Mouse (Mus musculus): Measurements from ENCODE around the gene Vmn2r38. TPM values are rescaled to one million over a fixed set of nuclear protein-coding genes. Genes with fewer than 3 reads are reported as not detected.
"Not testable (repeated sequence)": the region's sequence is repeated elsewhere in the genome, so short reads cannot be mapped to it uniquely, and the experiment has no call there.

Vmn2r38 gene
- not detected in 2 replicates for polyA plus RNA-seq (2015; fragmentation: Nextera tagmentation; extraction: Ambion mirVana)

DNA sequence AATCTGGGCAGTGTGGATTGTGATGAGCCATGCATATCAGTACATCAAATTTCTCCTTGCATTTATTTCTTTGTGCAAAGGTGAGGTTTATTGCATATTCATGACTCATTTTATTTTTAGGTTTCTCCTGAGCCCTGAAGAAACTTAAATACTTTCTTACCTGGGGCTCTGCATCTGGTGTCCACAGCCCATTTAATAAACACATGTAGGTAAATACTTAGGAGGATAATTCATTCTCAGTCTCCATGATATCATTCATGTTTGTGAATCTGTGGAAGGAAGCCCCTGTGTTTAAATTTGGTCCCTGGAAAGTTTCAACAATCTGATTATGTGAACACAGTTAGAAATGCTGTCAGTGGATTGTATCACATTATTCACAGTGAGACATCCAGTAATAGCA lies at the start of gene Vmn2r38:
Gene Vmn2r38 (minus strand): TSS at position 101 of the 400 bp plus-strand sequence.
- H3K9me3 ChIP-seq (replicated peaks; ENCODE audit: control insufficient read depth, low read length); H3K9ac ChIP-seq (ENCODE audit: low read depth, low read length); H3K4me1 ChIP-seq (ENCODE audit: control insufficient read depth, low read depth, low read length); H3K4me3 ChIP-seq (ENCODE audit: low read depth, low read length); ATAC-seq (ENCODE audit: low read depth); H3K27ac ChIP-seq (ENCODE audit: low read length); H3K4me2 ChIP-seq (ENCODE audit: low read depth, low read length); H3K27me3 ChIP-seq (ENCODE audit: control insufficient read depth, insufficient read depth, low read depth, low read length); H3K36me3 ChIP-seq (ENCODE audit: control insufficient read depth, insufficient read depth): not testable (repeated sequence)

GRCm38 (mm10) chr7:9065353-9065752 lies 32.3 kb downstream of the Vmn2r38 start:
- H3K4me2 ChIP-seq (ENCODE audit: low read depth, low read length); H3K27ac ChIP-seq (ENCODE audit: low read length); H3K9me3 ChIP-seq (replicated peaks; ENCODE audit: control insufficient read depth, low read length); H3K27me3 ChIP-seq (ENCODE audit: control insufficient read depth, insufficient read depth, low read depth, low read length); H3K36me3 ChIP-seq (ENCODE audit: control insufficient read depth, insufficient read depth); H3K4me3 ChIP-seq (ENCODE audit: low read depth, low read length); H3K9ac ChIP-seq (ENCODE audit: low read depth, low read length); H3K4me1 ChIP-seq (ENCODE audit: control insufficient read depth, low read depth, low read length); ATAC-seq (ENCODE audit: low read depth): not testable (repeated sequence)
- 66% methylated on average over 4 of the region's 4 CpGs for WGBS (ENCODE audit: insufficient replicate concordance)

GRCm38 (mm10) chr7:9030698-9031097 lies 67.0 kb downstream of the Vmn2r38 start, which contains the start of gene Vmn2r39:
Vmn2r39 (minus strand) TSS chr7:9030798.
- not testable (repeated sequence) for H3K9me3 ChIP-seq (replicated peaks; ENCODE audit: control insufficient read depth, low read length); H3K36me3 ChIP-seq (ENCODE audit: control insufficient read depth, insufficient read depth); H3K9ac ChIP-seq (ENCODE audit: low read depth, low read length); H3K4me2 ChIP-seq (ENCODE audit: low read depth, low read length); H3K27ac ChIP-seq (ENCODE audit: low read length); H3K27me3 ChIP-seq (ENCODE audit: control insufficient read depth, insufficient read depth, low read depth, low read length); H3K4me3 ChIP-seq (ENCODE audit: low read depth, low read length); H3K4me1 ChIP-seq (ENCODE audit: control insufficient read depth, low read depth, low read length); ATAC-seq (ENCODE audit: low read depth)

Other genes with a start within 250 kb of the Vmn2r38 start
- not detected in 2 replicates for gene Vmn2r40, start 166.4 kb downstream of the Vmn2r38 start, polyA plus RNA-seq (2015; fragmentation: Nextera tagmentation; extraction: Ambion mirVana)
- gene Vmn2r39, start 67.1 kb downstream of the Vmn2r38 start, polyA plus RNA-seq (2015; fragmentation: Nextera tagmentation; extraction: Ambion mirVana) = not detected in 2 replicates
- gene Vmn2r37, start 125.8 kb upstream of the Vmn2r38 start, polyA plus RNA-seq (2015; fragmentation: Nextera tagmentation; extraction: Ambion mirVana) = not detected in 2 replicates